Mouse (Mus musculus): Measurements from ENCODE around the gene Fam173a. TPM values are rescaled to one million over a fixed set of nuclear protein-coding genes. Genes with fewer than 3 reads are reported as not detected.
"Not testable (repeated sequence)": the region's sequence is repeated elsewhere in the genome, so short reads cannot be mapped to it uniquely, and the experiment has no call there.

Fam173a gene
- polyA plus RNA-seq, 1 experiment, result 42.8 TPM

DNA sequence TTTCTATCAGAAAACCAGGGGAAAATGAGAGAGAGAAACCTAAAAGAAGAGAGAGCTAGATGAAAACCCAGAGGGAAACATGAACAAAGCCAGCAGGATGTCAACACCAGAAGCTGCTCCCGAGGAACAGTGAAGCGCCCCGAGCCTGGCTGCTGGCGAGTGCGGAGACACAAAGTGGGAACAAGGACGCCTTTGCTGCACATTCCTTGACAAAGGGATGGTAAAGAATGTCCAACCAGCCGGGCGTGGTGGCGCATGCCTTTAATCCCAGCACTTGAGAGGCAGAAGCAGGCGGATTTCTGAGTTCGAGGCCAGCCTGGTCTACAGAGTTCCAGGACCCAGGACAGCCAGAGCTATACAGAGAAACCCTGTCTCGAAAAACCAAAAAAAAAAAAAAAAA lies 51.2 kb downstream of the Fam173a start:
- H3K4me3 ChIP-seq (ENCODE audit: insufficient read depth, low read depth, low read length); H3K27ac ChIP-seq (replicated peaks; ENCODE audit: low read depth, low read length); H3K4me1 ChIP-seq (ENCODE audit: control insufficient read depth, insufficient read depth, insufficient read length, low read length): not testable (repeated sequence)

Other genes starting within 250 kb of the Fam173a start
- gene Sox8, start 222.2 kb downstream of the Fam173a start, polyA plus RNA-seq (2012; ENCODE audit: insufficient read depth, insufficient read length, missing spikeins), result 0.79 TPM in 1 of 2 replicates, not detected in the other
- 24.0 and 41.1 TPM in 2 replicates for gene Lmf1, start 213.8 kb downstream of the Fam173a start, polyA plus RNA-seq (2012; ENCODE audit: insufficient read depth, insufficient read length, missing spikeins)
- not detected in 2 replicates for gene Gng13, start 75.7 kb downstream of the Fam173a start, polyA plus RNA-seq (2012; ENCODE audit: insufficient read depth, insufficient read length, missing spikeins)
- gene Chtf18, start 65.5 kb downstream of the Fam173a start, polyA plus RNA-seq (2012; ENCODE audit: insufficient read depth, insufficient read length, missing spikeins), result 0.87 and 3.0 TPM in 2 replicates
- gene Rpusd1, start 65.2 kb downstream of the Fam173a start, polyA plus RNA-seq (2012; ENCODE audit: insufficient read depth, insufficient read length, missing spikeins), result 3.0 and 3.9 TPM in 2 replicates
- not detected in 2 replicates for gene Mslnl, start 56.9 kb downstream of the Fam173a start, polyA plus RNA-seq (2012; ENCODE audit: insufficient read depth, insufficient read length, missing spikeins)
- not detected in 2 replicates for gene Msln, start 38.5 kb downstream of the Fam173a start, polyA plus RNA-seq (2012; ENCODE audit: insufficient read depth, insufficient read length, missing spikeins)
- gene Narfl, start 19.1 kb downstream of the Fam173a start, polyA plus RNA-seq (2012; ENCODE audit: insufficient read depth, insufficient read length, missing spikeins), result 40.5 and 42.4 TPM in 2 replicates
- gene Haghl, start 7.2 kb downstream of the Fam173a start, polyA plus RNA-seq (2012; ENCODE audit: insufficient read depth, insufficient read length, missing spikeins), result 5.0 and 5.9 TPM in 2 replicates
- gene Ccdc78, start 6.3 kb downstream of the Fam173a start, polyA plus RNA-seq (2012; ENCODE audit: insufficient read depth, insufficient read length, missing spikeins), result not detected in 2 replicates
- gene AC134908.4, start 2.8 kb upstream of the Fam173a start, polyA plus RNA-seq (2012; ENCODE audit: insufficient read depth, insufficient read length, missing spikeins), result 4.6 TPM in 1 of 2 replicates, not detected in the other
- gene Metrn, start 4.2 kb upstream of the Fam173a start, polyA plus RNA-seq (2012; ENCODE audit: insufficient read depth, insufficient read length, missing spikeins), result 1.8 and 3.2 TPM in 2 replicates
- gene Fbxl16, start 16.2 kb upstream of the Fam173a start, polyA plus RNA-seq (2012; ENCODE audit: insufficient read depth, insufficient read length, missing spikeins), result 0.42 and 0.79 TPM in 2 replicates
- gene Wdr24, start 30.7 kb upstream of the Fam173a start, polyA plus RNA-seq (2012; ENCODE audit: insufficient read depth, insufficient read length, missing spikeins), result 6.3 and 7.1 TPM in 2 replicates
- gene Jmjd8, start 36.0 kb upstream of the Fam173a start, polyA plus RNA-seq (2012; ENCODE audit: insufficient read depth, insufficient read length, missing spikeins), result 29.2 and 37.3 TPM in 2 replicates
- 65.3 and 69.4 TPM in 2 replicates for gene Stub1, start 40.5 kb upstream of the Fam173a start, polyA plus RNA-seq (2012; ENCODE audit: insufficient read depth, insufficient read length, missing spikeins)
- 3.4 and 5.0 TPM in 2 replicates for gene Rhbdl1, start 44.4 kb upstream of the Fam173a start, polyA plus RNA-seq (2012; ENCODE audit: insufficient read depth, insufficient read length, missing spikeins)
- 0.95 and 1.6 TPM in 2 replicates for gene Gm20683, start 48.9 kb upstream of the Fam173a start, polyA plus RNA-seq (2012; ENCODE audit: insufficient read depth, insufficient read length, missing spikeins)
- 69.0 and 72.5 TPM in 2 replicates for gene Rhot2, start 52.0 kb upstream of the Fam173a start, polyA plus RNA-seq (2012; ENCODE audit: insufficient read depth, insufficient read length, missing spikeins)
- gene Wdr90, start 68.6 kb upstream of the Fam173a start, polyA plus RNA-seq (2012; ENCODE audit: insufficient read depth, insufficient read length, missing spikeins), result 1.6 and 2.4 TPM in 2 replicates
- 432 and 445 TPM in 2 replicates for gene Mcrip2, start 75.9 kb upstream of the Fam173a start, polyA plus RNA-seq (2012; ENCODE audit: insufficient read depth, insufficient read length, missing spikeins)
- gene Mettl26, start 82.2 kb upstream of the Fam173a start, polyA plus RNA-seq (2012; ENCODE audit: insufficient read depth, insufficient read length, missing spikeins), result 47.5 and 52.1 TPM in 2 replicates
- gene Wfikkn1, start 88.0 kb upstream of the Fam173a start, polyA plus RNA-seq (2012; ENCODE audit: insufficient read depth, insufficient read length, missing spikeins), result not detected in 2 replicates
- gene Rab40c, start 126.8 kb upstream of the Fam173a start, polyA plus RNA-seq (2012; ENCODE audit: insufficient read depth, insufficient read length, missing spikeins), result 6.3 and 7.0 TPM in 2 replicates
- gene Pigq, start 152.0 kb upstream of the Fam173a start, polyA plus RNA-seq (2012; ENCODE audit: insufficient read depth, insufficient read length, missing spikeins), result 65.6 and 109 TPM in 2 replicates
- not detected in 2 replicates for gene Nhlrc4, start 152.1 kb upstream of the Fam173a start, polyA plus RNA-seq (2012; ENCODE audit: insufficient read depth, insufficient read length, missing spikeins)
- not detected in 2 replicates for gene A930017K11Rik, start 159.7 kb upstream of the Fam173a start, polyA plus RNA-seq (2012; ENCODE audit: insufficient read depth, insufficient read length, missing spikeins)
- gene Capn15, start 192.9 kb upstream of the Fam173a start, polyA plus RNA-seq (2012; ENCODE audit: insufficient read depth, insufficient read length, missing spikeins), result 4.7 and 5.6 TPM in 2 replicates